Mouse (Mus musculus): ENCODE measurements around the gene Art5. TPM values are rescaled to one million over a fixed set of nuclear protein-coding genes. Genes with fewer than 3 reads are reported as not detected.
"Not testable (repeated sequence)": the region's sequence is repeated elsewhere in the genome, so short reads cannot be mapped to it uniquely, and the experiment has no call there.

The Art5 gene
- polyA plus RNA-seq, 1 experiment from 2014 or later = 1.5 TPM

DNA sequence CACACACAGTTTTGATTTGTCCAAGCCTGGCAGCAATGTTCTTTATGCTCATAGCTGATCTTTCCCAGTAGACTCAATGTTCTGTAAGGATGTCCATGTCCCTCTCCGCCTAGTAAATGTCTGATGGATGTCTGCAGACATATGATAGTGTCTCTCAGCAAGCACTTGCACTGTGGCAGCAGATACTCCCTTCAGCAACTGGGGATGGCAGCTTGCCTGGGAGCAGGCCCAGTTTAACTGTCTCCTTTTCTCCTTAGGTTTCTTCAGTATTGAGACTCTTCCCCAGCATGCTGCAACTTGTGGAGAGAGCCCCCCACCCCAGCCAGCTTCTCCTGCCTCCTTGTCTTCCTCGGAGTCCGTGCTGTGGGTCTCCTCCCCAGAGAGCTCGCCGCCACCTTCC is 27.5 kb downstream of the Art5 start:
- WGBS = 91% methylated on average over 5 of the region's 5 CpGs
- no peak for ATAC-seq (ENCODE audit: extremely low read depth, insufficient number of reproducible peaks, low FRiP score, low TSS enrichment)
- H3K36me3 ChIP-seq = peaks cover 93% of the 10 kb centered on the region

GRCm38 (mm10) chr7:102080311-102080710 is 29.0 kb downstream of the Art5 start:
- Histone ChIP-seq H3K4me2 (no peak overlapping the region), H3K9me3 (no peaks in the 10 kb centered on the region), H3K4me1 (no peaks in the 10 kb centered on the region), H3K9ac (no peak overlapping the region), H3K27me3 (replicated peaks) (no peaks in the 10 kb centered on the region), H3K36me3 (peaks cover 97% of the 10 kb centered on the region), H3K4me3 (no peak overlapping the region), H3K27ac (replicated peaks) (no peak overlapping the region)
- 89% methylated on average over 8 of the region's 8 CpGs for WGBS
- ATAC-seq (ENCODE audit: extremely low read depth, insufficient number of reproducible peaks, low FRiP score, low TSS enrichment) = no peak

More for the DNA sequence above, 27.5 kb downstream of the Art5 start:
- no peak overlapping the region for H3K27ac ChIP-seq (replicated peaks)
- no peak overlapping the region for H3K4me3 ChIP-seq
- H3K9ac ChIP-seq = 0 out of 2 replicates have a peak overlapping the region, but pooled peaks have one; percentile 33
- H3K27me3 ChIP-seq (replicated peaks) = no peaks in the 10 kb centered on the region
- no peaks in the 10 kb centered on the region for H3K9me3 ChIP-seq
- H3K4me2 ChIP-seq = no peak overlapping the region
- H3K4me1 ChIP-seq = no peaks in the 10 kb centered on the region

DNA sequence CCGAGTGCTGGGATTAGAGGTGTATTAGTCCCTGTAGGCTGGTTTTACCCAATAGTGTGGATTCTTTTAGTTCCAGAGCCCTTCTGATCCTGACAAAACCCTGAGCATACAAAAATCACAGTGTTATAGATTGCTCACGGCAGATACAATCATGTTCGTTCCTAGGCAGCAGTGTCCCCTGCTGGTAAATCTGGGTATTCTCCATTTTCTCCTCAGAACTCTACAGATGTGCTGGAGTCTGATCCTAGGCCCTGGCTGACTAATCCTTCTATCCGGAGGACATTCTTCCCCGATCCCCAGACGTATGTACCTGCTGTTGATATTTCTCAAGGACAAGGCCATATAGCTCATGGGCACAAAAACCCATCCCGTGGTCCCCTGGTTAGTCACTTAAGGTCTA is 30.8 kb downstream of the Art5 start:
- H3K4me1 ChIP-seq = no peaks in the 10 kb centered on the region
- H3K4me2 ChIP-seq = no peak overlapping the region
- H3K9ac ChIP-seq = no peak overlapping the region
- H3K27ac ChIP-seq (replicated peaks) = no peak overlapping the region
- H3K4me3 ChIP-seq = no peak overlapping the region
- H3K27me3 ChIP-seq (replicated peaks) = no peaks in the 10 kb centered on the region
- peaks cover 97% of the 10 kb centered on the region for H3K36me3 ChIP-seq
- no peak for ATAC-seq (ENCODE audit: extremely low read depth, insufficient number of reproducible peaks, low FRiP score, low TSS enrichment)
- 73% methylated on average over 7 of the region's 7 CpGs for WGBS
- H3K9me3 ChIP-seq = no peaks in the 10 kb centered on the region

GRCm38 (mm10) chr7:102076714-102077296 is 32.5 kb downstream of the Art5 start:
- no peak for ATAC-seq (ENCODE audit: extremely low read depth, insufficient number of reproducible peaks, low FRiP score, low TSS enrichment)

GRCm38 (mm10) chr7:102066363-102066762 is 42.9 kb downstream of the Art5 start:
- H3K27me3 ChIP-seq (replicated peaks) = no peaks in the 10 kb centered on the region
- H3K27ac ChIP-seq (replicated peaks) = peak overlapping the region; percentile 85; the same call in 1 of the 2 replicates
- H3K4me3 ChIP-seq = peak overlapping the region; percentile 86
- no peaks in the 10 kb centered on the region for H3K9me3 ChIP-seq
- H3K9ac ChIP-seq = peak overlapping the region; percentile 87
- peaks cover 31% of the 10 kb centered on the region for H3K4me1 ChIP-seq
- H3K36me3 ChIP-seq = peaks cover 32% of the 10 kb centered on the region
- H3K4me2 ChIP-seq = peak overlapping the region; percentile 86
- ATAC-seq (ENCODE audit: extremely low read depth, insufficient number of reproducible peaks, low FRiP score, low TSS enrichment) = no peak
- 65% methylated on average over 6 of the region's 6 CpGs for WGBS

More at GRCm38 (mm10) chr7:102076714-102077296, 32.5 kb downstream of the Art5 start:
- Histone ChIP-seq H3K4me2 (no peak overlapping the region), H3K9ac (no peak overlapping the region), H3K4me1 (no peaks in the 10 kb centered on the region), H3K9me3 (no peaks in the 10 kb centered on the region), H3K36me3 (peaks cover 97% of the 10 kb centered on the region), H3K4me3 (no peak overlapping the region), H3K27ac (replicated peaks) (no peak overlapping the region), H3K27me3 (replicated peaks) (no peaks in the 10 kb centered on the region)
- 82% methylated on average over 7 of the region's 7 CpGs for WGBS

GRCm38 (mm10) chr7:102065046-102065891 is 44.0 kb downstream of the Art5 start, which contains the start of the genes Rnf121, Xndc1 and Xntrpc:
Gene Rnf121 (minus strand): TSS chr7:102065469.
Gene Xndc1 (plus strand): TSS chr7:102065511.
Gene Xntrpc (plus strand): TSS chr7:102065713.
- ATAC-seq (ENCODE audit: extremely low read depth, insufficient number of reproducible peaks, low FRiP score, low TSS enrichment) = peak; percentile 91
- H3K4me1 ChIP-seq = peaks cover 32% of the 10 kb centered on the region
- H3K9ac ChIP-seq = peak within 1 kb of the TSS; percentile 87
- under 1% methylated on average over 56 of the region's 56 CpGs for WGBS
- H3K4me3 ChIP-seq = peak within 1 kb of the TSS; percentile 86
- peak within 1 kb of the TSS; percentile 85 for H3K27ac ChIP-seq (replicated peaks)
- no peaks in the 10 kb centered on the region for H3K9me3 ChIP-seq
- H3K4me2 ChIP-seq = peak within 1 kb of the TSS; percentile 86
- no peaks in the 10 kb centered on the region for H3K27me3 ChIP-seq (replicated peaks)
- H3K36me3 ChIP-seq = peaks cover 28% of the 10 kb centered on the region

- ATAC-seq (ENCODE audit: extremely low read depth, insufficient number of reproducible peaks, low FRiP score, low TSS enrichment) = peak; percentile 22; the same call in 1 of the 2 replicates
- WGBS = 0% methylated on average over 9 of the region's 9 CpGs
- H3K27ac ChIP-seq (replicated peaks) = peak overlapping the region; percentile 85
- no peaks in the 10 kb centered on the region for H3K9me3 ChIP-seq
- peak overlapping the region; percentile 86 for H3K4me2 ChIP-seq
- H3K27me3 ChIP-seq (replicated peaks) = no peaks in the 10 kb centered on the region
- peak overlapping the region; percentile 86 for H3K4me3 ChIP-seq
- peak overlapping the region; percentile 87 for H3K9ac ChIP-seq
- peaks cover 32% of the 10 kb centered on the region for H3K4me1 ChIP-seq
- peaks cover 28% of the 10 kb centered on the region for H3K36me3 ChIP-seq
These were observed 44.6 kb downstream of the Art5 start for GRCm38 (mm10) chr7:102064655-102065045.

- no peak overlapping the region for H3K27ac ChIP-seq (replicated peaks)
- H3K36me3 ChIP-seq = peaks cover 31% of the 10 kb centered on the region
- H3K9ac ChIP-seq = peak overlapping the region; percentile 87
- ATAC-seq (ENCODE audit: extremely low read depth, insufficient number of reproducible peaks, low FRiP score, low TSS enrichment) = no peak
- no peaks in the 10 kb centered on the region for H3K9me3 ChIP-seq
- H3K4me3 ChIP-seq = peak overlapping the region; percentile 86
- no peaks in the 10 kb centered on the region for H3K27me3 ChIP-seq (replicated peaks)
- WGBS = 39% methylated on average over 9 of the region's 9 CpGs
- H3K4me2 ChIP-seq = peak overlapping the region; percentile 86
- peaks cover 32% of the 10 kb centered on the region for H3K4me1 ChIP-seq
These were observed 45.4 kb downstream of the Art5 start for GRCm38 (mm10) chr7:102063891-102064290.

DNA sequence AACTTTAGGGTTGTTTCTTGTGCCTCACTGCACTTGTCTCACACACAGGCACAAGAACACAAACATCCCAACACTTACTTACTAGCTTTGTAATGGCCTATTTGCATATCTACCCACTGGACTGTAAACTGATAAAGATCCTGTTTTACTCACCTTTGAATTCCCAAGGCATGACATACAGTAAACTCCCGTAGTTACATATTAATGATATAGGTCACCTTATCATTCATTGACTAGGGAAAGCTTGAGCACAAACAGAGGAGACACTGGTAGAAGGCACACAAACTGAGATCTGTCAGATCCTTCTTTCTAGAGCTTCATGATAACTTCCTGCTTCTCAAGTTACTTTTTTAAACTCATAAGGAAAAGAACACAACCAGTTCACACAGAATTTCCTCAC is 47.1 kb downstream of the Art5 start:
- WGBS = 67% methylated on average over 1 of the region's 1 CpGs
- no peak overlapping the region for H3K4me3 ChIP-seq

DNA sequence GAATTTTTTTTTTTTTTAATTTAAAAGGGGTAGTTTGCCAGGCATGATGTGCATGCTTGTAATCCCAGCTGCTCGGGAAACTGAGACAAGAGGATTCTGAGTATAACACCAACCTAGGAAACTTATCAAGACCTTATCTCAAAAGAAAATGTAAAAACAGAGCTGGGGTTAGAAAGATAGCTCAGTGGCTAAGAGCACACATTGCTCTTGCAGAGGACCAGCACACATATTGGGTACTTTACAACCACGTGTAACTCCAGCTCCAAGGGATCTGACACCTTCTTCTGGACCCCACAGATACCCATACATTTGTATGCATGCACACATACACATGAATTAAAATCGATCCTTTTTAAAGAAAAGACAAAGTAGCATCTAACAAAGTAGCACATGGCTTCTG is 47.9 kb downstream of the Art5 start:
- 71% methylated on average over 3 of the region's 3 CpGs for WGBS
- H3K27ac ChIP-seq (replicated peaks) = no peak overlapping the region
- no peak overlapping the region for H3K4me2 ChIP-seq
- peaks cover 34% of the 10 kb centered on the region for H3K36me3 ChIP-seq
- no peak overlapping the region for H3K4me3 ChIP-seq
- peaks cover 39% of the 10 kb centered on the region for H3K4me1 ChIP-seq
- no peak overlapping the region for H3K9ac ChIP-seq
- H3K9me3 ChIP-seq = no peaks in the 10 kb centered on the region
- ATAC-seq (ENCODE audit: extremely low read depth, insufficient number of reproducible peaks, low FRiP score, low TSS enrichment) = no peak
- no peaks in the 10 kb centered on the region for H3K27me3 ChIP-seq (replicated peaks)

More for the DNA sequence above, 47.1 kb downstream of the Art5 start:
- peaks cover 28% of the 10 kb centered on the region for H3K36me3 ChIP-seq
- H3K4me2 ChIP-seq = no peak overlapping the region
- no peaks in the 10 kb centered on the region for H3K9me3 ChIP-seq
- ATAC-seq (ENCODE audit: extremely low read depth, insufficient number of reproducible peaks, low FRiP score, low TSS enrichment) = no peak
- H3K27ac ChIP-seq (replicated peaks) = no peak overlapping the region
- H3K27me3 ChIP-seq (replicated peaks) = no peaks in the 10 kb centered on the region
- H3K4me1 ChIP-seq = peaks cover 42% of the 10 kb centered on the region
- H3K9ac ChIP-seq = no peak overlapping the region

- H3K27me3 ChIP-seq (replicated peaks); H3K9me3 ChIP-seq; H3K4me2 ChIP-seq; H3K4me1 ChIP-seq; H3K27ac ChIP-seq (replicated peaks); H3K4me3 ChIP-seq; H3K9ac ChIP-seq; ATAC-seq (ENCODE audit: extremely low read depth, insufficient number of reproducible peaks, low FRiP score, low TSS enrichment): not testable (repeated sequence)
- peaks cover 26% of the 10 kb centered on the region for H3K36me3 ChIP-seq
These were observed 60.8 kb downstream of the Art5 start for GRCm38 (mm10) chr7:102048524-102048923.

Measured in heart, embryonic 13.5 days (tissue).